Mouse (Mus musculus) cerebellum, adult 2 months (tissue): ENCODE measurements around the gene Hrh1.

Experiments used
- CTCF ChIP-seq: fragments of 200-500 bp; IDR thresholded peaks from 2 replicates; pipeline ENCODE4 v1.5.1; 2011; ENCODE audit warnings: low read depth, mild to moderate bottlenecking, control low read depth, low read length, moderate library complexity, borderline replicate concordance; ENCODE audit not compliant: insufficient read depth
- POLR2A ChIP-seq: fragments of 200-500 bp; IDR thresholded peaks from 2 replicates; pipeline ENCODE4 v1.6.1; 2011; ENCODE audit warnings: low read length, control low read depth, borderline replicate concordance; ENCODE audit not compliant: insufficient read depth

- no peak for TF ChIP-seq POLR2A
- no peak for TF ChIP-seq CTCF
Observed at GRCm38 (mm10) chr6:114390129-114390528, 7.6 kb upstream of the Hrh1 start.
